Mouse (Mus musculus): ENCODE data around the gene Mtap.

Mtap gene

GRCm38 (mm10) chr4:89136906-89137541 lies at the start of gene Mtap:
Gene Mtap (plus strand): TSS chr4:89137122.
- peak; percentile 75 for DNase-seq

DNA sequence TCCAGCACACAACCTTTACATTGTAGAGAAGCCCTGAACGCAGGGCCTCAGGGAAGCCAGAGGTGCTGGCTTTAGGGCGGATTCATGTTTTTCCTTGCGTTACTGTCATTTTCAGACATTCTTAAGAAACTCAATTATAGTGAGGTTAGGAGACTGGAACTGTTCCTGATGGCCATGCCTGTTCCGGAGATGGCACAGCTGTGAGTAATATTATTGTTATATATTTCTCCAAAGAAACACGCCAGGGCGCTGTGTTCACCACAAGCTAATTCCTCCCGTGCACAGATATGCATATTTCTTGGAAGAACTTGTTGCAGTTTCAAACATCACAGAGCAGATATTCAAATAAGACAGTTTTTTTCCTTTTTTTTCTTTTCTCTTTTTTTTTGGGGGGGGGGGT lies 47.8 kb upstream of the Mtap start:
- no peak for DNase-seq

DNA sequence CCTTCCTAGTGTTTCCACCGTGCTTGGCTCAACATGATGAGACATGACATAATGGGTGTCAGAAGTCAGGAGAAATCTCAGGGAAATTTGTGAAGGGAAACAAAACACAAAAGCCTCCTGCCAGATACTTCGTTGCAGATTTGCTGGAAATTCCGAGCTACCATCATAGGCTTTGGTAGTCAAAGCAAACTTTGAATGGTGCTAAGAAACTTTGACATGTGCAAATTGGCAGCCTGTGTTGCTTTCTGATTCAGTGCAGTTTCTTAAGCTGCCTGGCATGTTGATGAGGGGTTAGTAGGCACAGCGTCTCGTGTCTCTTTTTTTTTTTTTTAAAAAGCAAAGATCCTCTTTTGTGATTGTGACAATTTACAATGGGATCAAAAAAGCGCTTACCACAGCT lies 46.7 kb upstream of the Mtap start:
- DNase-seq: no peak

DNA sequence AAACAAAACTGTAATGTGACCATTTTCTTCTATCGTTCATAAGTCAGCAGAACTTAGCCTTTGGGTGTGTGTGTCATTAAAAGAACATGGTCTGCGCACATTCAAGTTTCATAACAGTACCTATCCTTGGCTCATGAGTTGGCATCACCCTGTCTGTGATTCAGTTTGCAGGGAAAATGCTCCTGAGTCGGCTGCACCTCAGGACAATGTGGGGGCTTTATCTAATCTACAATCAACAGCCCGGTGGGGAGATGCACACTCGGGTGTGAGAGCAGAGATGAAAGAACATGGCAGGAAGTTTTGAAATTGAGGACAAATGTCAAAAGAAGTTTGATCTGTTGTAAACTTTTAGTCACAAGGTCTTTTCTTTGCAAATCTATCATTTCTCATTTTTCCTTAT lies 44.8 kb upstream of the Mtap start:
- DNase-seq: no peak

DNA sequence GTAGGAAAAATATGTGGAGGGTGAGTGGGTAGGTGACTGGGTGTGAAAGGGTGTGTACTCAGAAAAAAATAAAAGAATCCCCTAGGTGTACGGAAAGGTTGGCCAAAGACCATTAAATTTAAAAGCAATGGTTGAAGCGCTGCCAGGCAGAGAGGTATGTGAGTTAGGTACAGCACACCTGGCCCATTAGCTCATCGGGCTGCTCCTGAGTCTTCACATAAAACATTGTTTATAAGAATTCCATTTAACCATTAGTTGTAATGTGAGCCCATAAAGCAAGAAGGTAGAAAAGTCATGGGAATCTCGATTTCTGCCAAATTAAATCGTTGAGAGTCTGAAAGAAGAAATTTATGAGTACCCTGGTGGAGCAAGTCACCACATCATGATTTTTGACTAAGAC lies 42.1 kb upstream of the Mtap start:
- no peak for DNase-seq

- no peak for DNase-seq
Measured at GRCm38 (mm10) chr4:89098261-89098660, 38.7 kb upstream of the Mtap start.

- DNase-seq: no peak
Measured at GRCm38 (mm10) chr4:89101276-89101675, 35.6 kb upstream of the Mtap start.

GRCm38 (mm10) chr4:89102283-89102682 lies 34.6 kb upstream of the Mtap start:
- DNase-seq: no peak

GRCm38 (mm10) chr4:89105486-89105885 lies 31.4 kb upstream of the Mtap start:
- DNase-seq: no peak

DNA sequence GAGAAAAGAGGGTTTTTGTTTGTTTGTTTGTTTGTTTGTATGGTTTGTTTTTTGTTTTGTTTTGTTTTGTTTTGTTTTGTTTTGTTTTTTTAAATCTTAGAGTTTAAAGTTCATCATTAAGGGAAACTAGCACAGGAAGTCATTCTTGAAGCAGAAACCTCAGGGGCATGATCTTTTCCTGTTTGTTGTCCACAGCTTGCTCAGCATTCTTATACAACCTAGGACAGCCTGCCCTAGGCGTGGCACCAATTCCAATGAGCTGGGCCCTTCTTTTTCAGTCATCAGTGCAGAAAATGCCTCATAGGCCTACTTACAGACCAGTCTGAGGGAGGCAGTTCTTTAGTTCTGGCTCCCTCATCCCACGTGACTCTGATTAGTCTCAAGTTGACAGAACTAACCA lies 30.4 kb upstream of the Mtap start:
- no peak for DNase-seq

GRCm38 (mm10) chr4:89112168-89112710 lies 24.7 kb upstream of the Mtap start:
- no peak for DNase-seq

GRCm38 (mm10) chr4:89112782-89113181 lies 24.1 kb upstream of the Mtap start:
- DNase-seq: no peak

DNA sequence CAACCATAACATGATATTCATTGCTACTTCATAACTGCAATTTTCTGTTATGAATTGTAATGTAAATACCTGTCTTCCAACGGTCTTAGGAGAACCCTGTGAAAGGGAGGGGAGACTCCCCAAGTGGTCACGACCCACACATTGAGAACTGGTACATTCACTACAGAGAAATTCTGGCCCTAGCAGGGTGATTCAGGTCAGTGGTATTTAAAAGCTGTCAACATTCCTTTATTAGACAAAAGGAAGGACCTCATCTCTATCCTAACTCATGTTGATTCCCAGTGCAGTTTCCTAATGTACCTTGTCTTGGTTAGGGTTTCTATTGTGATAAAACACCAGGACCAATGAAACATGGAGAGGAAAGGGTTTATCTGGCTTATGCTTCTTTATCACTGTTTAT lies 20.9 kb upstream of the Mtap start:
- no peak for DNase-seq

GRCm38 (mm10) chr4:89119900-89120299 lies 17.0 kb upstream of the Mtap start:
- DNase-seq: no peak

GRCm38 (mm10) chr4:89120353-89120752 lies 16.6 kb upstream of the Mtap start:
- no peak for DNase-seq

GRCm38 (mm10) chr4:89123446-89124243 lies 13.3 kb upstream of the Mtap start:
- no peak for DNase-seq

DNA sequence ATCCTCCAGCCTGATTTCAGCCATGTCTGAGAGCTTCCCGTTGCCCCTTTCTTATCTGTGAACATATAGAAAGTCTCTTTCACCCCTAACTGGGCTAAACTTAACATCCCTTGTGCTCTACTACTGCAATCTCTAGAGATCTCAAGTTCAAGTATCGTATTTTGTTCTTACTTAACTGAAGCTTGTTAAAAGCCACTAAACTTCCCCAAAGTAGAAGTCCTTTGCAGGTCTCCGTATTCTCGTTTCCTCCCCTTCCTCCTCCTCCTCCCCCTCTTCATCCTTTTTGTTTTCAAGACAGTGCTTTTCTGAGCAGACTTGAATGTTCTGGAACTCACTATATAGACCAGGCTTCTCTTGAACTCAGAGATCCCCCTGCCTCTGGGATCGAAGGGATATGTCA lies 9.2 kb upstream of the Mtap start:
- DNase-seq: no peak

DNA sequence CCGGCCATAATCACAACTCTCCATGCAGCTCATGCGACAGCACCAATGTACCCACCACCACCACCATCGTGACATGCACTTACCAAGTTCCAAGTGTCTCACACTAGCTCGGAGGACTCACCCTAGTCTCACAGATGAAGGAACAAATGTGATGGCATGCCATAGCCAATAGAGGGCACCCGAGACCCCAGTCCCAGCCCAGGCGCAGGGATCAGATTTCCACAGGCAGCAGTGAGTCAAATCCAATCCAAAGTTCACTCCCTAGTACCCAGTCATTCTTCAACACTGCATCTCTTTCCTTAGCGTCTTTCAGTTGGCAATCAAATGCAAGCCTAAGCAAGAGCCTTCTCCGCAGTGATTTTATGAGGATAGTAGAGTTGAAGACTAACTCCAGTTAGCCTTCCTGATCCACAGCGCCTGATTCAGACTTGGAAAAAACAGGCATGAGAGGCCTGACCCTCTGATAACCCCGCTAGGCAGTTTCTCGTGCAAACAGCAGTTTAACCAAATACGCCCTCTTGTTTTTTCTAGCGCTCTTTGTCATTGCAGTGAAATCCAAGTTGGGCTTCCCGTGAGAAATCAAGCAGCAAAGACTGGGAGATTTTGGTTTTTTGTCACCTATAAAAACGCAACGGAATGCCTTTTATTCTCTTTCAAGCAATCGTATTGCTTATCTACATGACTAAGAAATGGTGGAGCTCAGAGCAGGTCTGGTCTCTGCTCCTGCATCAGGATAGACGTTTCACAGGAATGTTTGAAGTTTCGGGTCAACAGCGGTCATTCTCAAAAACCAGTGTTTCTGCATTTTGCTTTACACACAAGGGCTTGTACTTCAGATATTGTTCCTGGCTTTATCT lies 8.6 kb upstream of the Mtap start:
- DNase-seq: no peak

DNA sequence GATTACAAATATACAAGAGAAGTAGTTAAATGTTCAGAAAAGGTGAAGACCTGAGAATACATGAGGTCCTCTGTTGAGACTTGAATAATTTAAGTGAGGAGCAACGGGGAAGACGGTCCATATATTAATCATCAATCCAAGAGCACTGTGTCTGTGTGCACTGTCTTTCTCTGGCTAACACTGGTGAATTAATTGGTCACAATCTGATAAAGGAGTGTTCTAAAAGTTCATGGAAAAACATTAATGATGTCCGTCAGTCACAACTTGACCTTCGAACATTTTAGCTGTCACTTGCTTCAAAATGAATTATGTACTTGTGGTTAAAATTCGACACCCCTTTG lies 8.0 kb upstream of the Mtap start:
- DNase-seq: no peak

DNA sequence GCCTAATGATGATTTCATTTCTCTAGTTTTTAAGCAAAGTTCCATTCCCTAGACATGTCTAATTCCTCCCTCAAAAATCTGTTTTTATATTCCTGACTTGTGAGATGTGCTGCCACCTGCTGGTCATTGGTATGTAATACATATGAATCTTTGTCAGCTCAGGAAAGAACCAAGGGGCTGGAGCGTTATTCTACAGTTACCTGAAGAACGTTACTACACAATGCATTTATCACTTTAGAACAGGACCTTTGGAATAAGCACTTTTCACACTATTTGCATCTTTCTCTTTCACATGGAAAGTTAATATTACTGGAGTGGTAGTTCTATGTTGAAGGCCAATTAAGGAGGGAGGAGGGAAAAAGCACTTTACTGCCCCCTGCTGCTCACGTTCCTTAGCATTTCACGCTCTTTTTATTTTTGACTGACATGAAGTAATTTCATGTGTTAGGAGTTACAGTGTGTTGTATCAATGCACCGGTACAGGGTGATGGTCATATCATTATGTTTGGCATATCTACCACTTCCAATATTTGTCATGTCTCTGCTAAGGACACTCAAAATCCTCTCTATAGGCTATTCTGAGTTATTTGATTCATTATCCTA lies 7.5 kb upstream of the Mtap start:
- DNase-seq: no peak

GRCm38 (mm10) chr4:89131795-89132194 lies 5.1 kb upstream of the Mtap start:
- DNase-seq: no peak

GRCm38 (mm10) chr4:89136356-89136755 lies 566 bp upstream of the Mtap start:
- DNase-seq: no peak
